Mouse (Mus musculus): ENCODE measurements at regions not wholly inside any gene's neighbourhood (a gene's known extent, or its start where the extent isn't known, plus 50 kb on each side); places are given as distances from the start of the nearest gene placed in this dataset.

DNA sequence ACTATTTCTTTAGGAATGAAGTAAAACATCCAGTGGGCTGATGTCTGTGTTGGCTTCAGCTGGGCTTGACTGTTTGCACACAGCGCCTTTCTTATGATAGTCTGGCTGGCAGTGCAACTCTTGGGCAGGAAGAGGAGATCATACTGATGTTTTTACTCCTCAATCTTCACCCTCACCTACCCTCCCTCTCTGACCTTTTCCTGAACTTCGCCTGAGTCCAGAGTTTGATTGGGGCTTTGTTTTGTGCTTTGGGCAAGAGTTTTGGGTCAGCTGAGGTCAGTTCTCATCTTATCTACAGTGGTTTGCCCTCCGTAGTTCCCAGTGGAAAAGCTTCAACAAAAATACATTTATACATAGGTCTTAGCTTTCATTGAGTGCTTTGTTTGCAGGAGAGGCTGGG lies 118.1 kb upstream of the Dpt start:
- Histone ChIP-seq H3K36me3 (ENCODE audit: control insufficient read depth, insufficient read depth, low read length) (no peaks in the 10 kb centered on the region), H3K79me2 (replicated peaks; ENCODE audit: control insufficient read depth, insufficient read depth, low read length) (no peaks in the 10 kb centered on the region), H3K27ac (no peak overlapping the region), H3K4me3 (no peak overlapping the region), H3K27me3 (ENCODE audit: control insufficient read depth, insufficient read depth, low read length) (no peaks in the 10 kb centered on the region), H3K9ac (ENCODE audit: low read depth, low read length) (no peak overlapping the region), H3K4me1 (ENCODE audit: control insufficient read depth, insufficient read depth, low read length) (peaks cover 2% of the 10 kb centered on the region; the same call in 1 of the 2 replicates)
- intact Hi-C loops (cut with DNase I), result no loop called here
- WGBS, result 29% methylated on average over 3 of the region's 3 CpGs
- DNase-seq, result no peak
- no peak for TF ChIP-seq POLR2A (IDR thresholded peaks at IDR 0.05; ENCODE audit: insufficient read depth, low read depth, low read length)
- TF ChIP-seq EP300 (IDR thresholded peaks at IDR 0.05; ENCODE audit: insufficient read depth, low read depth, low read length), result no peak
- no peak for TF ChIP-seq CTCF (IDR thresholded peaks at IDR 0.05)

DNA sequence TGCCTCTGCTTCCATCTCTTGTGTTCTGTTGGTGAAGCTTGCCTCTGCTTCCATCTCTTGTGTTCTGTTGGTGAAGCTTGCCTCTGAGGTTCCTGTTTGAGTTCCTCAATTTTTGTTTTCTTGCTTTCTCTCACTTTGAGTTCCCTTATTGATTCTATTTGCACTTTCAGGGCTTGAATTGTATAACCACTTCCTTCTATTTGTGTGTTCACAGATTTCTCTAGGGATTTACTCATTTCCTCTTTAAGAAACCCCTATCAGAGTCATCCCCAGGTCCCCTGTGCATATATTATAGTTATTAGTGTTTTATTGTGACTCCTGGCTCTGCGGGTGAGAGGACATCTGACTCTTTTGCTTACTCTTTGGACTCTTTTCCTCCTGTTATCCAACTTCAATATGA lies 144.2 kb upstream of the Dpt start:
- DNase-seq, result no peak
- Histone ChIP-seq H3K79me2 (replicated peaks; ENCODE audit: control insufficient read depth, insufficient read depth, low read length) (no peaks in the 10 kb centered on the region), H3K4me3 (no peak overlapping the region), H3K36me3 (ENCODE audit: control insufficient read depth, insufficient read depth, low read length) (no peaks in the 10 kb centered on the region), H3K9ac (ENCODE audit: low read depth, low read length) (no peak overlapping the region), H3K4me1 (ENCODE audit: control insufficient read depth, insufficient read depth, low read length) (no peaks in the 10 kb centered on the region), H3K27ac (no peak overlapping the region), H3K27me3 (ENCODE audit: control insufficient read depth, insufficient read depth, low read length) (no peaks in the 10 kb centered on the region)
- TF ChIP-seq CTCF (IDR thresholded peaks at IDR 0.05) (no peak), POLR2A (IDR thresholded peaks at IDR 0.05; ENCODE audit: insufficient read depth, low read depth, low read length) (no peak), EP300 (IDR thresholded peaks at IDR 0.05; ENCODE audit: insufficient read depth, low read depth, low read length) (no peak)
- WGBS, result 79% methylated on average over 1 of the region's 1 CpGs
- intact Hi-C loops (cut with DNase I), result no loop called here

DNA sequence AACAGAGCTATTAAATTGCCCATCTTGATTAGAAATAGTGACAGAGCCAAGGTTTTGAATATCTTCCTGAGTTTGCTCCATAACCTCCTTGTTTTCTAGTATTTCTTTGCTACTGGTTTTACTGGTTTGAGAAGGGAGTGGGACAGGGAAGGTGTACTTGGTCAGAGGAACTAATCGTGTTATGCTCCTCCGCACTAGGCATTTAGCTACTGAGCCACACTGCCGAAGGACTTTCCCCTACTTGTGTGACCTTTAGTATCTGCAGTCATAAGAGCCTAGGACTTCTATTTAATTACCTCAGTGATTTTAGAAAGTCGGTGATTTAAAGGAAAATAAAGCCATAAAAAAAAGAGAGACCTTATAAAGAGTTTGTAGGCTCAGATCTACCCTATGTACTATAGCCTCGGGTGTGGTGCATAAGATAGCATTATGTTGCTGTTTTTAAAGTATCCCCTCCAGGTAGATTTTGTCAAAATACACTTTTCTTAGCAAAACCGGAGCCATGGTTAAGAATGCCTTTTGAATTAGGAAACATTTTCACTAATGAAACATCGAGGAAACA lies 158.5 kb upstream of the Dpt start:
- no peak for DNase-seq
- intact Hi-C loops (cut with DNase I), result no loop called here
- Histone ChIP-seq H3K79me2 (replicated peaks; ENCODE audit: control insufficient read depth, insufficient read depth, low read length) (no peaks in the 10 kb centered on the region), H3K27ac (no peak overlapping the region), H3K4me3 (no peak overlapping the region), H3K4me1 (ENCODE audit: control insufficient read depth, insufficient read depth, low read length) (no peaks in the 10 kb centered on the region), H3K27me3 (ENCODE audit: control insufficient read depth, insufficient read depth, low read length) (no peaks in the 10 kb centered on the region), H3K9ac (ENCODE audit: low read depth, low read length) (no peak overlapping the region), H3K36me3 (ENCODE audit: control insufficient read depth, insufficient read depth, low read length) (no peaks in the 10 kb centered on the region)
- TF ChIP-seq POLR2A (IDR thresholded peaks at IDR 0.05; ENCODE audit: insufficient read depth, low read depth, low read length) (no peak), CTCF (IDR thresholded peaks at IDR 0.05) (no peak), EP300 (IDR thresholded peaks at IDR 0.05; ENCODE audit: insufficient read depth, low read depth, low read length) (no peak)
- WGBS, result 84% methylated on average over 7 of the region's 7 CpGs

DNA sequence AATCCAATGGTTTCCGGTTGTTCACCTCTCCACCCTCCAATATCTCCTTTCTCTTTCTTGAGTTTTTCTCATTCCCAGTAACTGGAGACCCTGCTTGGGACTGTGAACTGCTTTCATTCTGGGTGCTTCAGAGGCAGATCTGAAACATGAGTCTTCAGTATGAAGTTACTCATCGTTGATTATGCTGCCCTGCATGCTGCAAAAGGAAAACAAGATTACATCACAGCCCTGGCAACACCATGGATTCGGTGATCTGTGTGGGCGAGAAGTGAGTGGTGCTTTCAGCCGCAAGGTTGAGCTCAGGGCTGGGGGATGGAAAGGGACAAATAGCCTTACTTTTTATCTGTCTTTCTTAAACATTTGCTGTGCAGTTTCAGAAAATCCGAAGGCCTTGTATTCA lies 164.8 kb upstream of the Dpt start:
- Histone ChIP-seq H3K36me3 (ENCODE audit: control insufficient read depth, insufficient read depth, low read length) (no peaks in the 10 kb centered on the region), H3K4me3 (no peak overlapping the region), H3K79me2 (replicated peaks; ENCODE audit: control insufficient read depth, insufficient read depth, low read length) (no peaks in the 10 kb centered on the region), H3K4me1 (ENCODE audit: control insufficient read depth, insufficient read depth, low read length) (no peaks in the 10 kb centered on the region), H3K27ac (no peak overlapping the region), H3K27me3 (ENCODE audit: control insufficient read depth, insufficient read depth, low read length) (no peaks in the 10 kb centered on the region), H3K9ac (ENCODE audit: low read depth, low read length) (no peak overlapping the region)
- peak; percentile 30 to 45 for DNase-seq
- WGBS, result 60% methylated on average over 6 of the region's 6 CpGs
- TF ChIP-seq EP300 (IDR thresholded peaks at IDR 0.05; ENCODE audit: insufficient read depth, low read depth, low read length), result no peak
- no peak for TF ChIP-seq CTCF (IDR thresholded peaks at IDR 0.05)
- no peak for TF ChIP-seq POLR2A (IDR thresholded peaks at IDR 0.05; ENCODE audit: insufficient read depth, low read depth, low read length)
- intact Hi-C loops (cut with DNase I), result no loop called here

DNA sequence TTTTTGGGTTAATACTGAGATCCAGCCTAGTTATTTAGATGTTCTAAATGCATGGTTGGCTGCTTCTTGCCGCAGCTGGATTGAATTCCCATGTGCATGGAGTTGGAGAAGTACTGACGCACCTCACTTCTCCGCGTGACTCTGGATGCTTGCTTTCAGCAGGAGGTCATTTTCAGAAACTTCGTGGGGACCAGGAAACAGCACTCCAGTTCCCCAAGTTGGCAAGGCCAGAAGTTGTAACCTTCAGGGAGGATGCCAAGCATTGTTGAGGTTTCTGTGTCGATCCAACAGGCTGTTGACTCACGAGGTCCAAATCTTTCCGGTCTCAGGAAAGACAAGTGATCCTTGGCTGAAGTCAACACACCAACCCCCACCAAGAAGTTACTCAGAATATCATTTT lies 167.6 kb upstream of the Dpt start:
- Histone ChIP-seq H3K27me3 (ENCODE audit: control insufficient read depth, insufficient read depth, low read length) (no peaks in the 10 kb centered on the region), H3K36me3 (ENCODE audit: control insufficient read depth, insufficient read depth, low read length) (no peaks in the 10 kb centered on the region), H3K9ac (ENCODE audit: low read depth, low read length) (no peak overlapping the region), H3K4me3 (no peak overlapping the region), H3K27ac (no peak overlapping the region), H3K4me1 (ENCODE audit: control insufficient read depth, insufficient read depth, low read length) (no peaks in the 10 kb centered on the region), H3K79me2 (replicated peaks; ENCODE audit: control insufficient read depth, insufficient read depth, low read length) (no peaks in the 10 kb centered on the region)
- 41% methylated on average over 8 of the region's 8 CpGs for WGBS
- peak; percentile 25 to 34 for DNase-seq
- no peak for TF ChIP-seq POLR2A (IDR thresholded peaks at IDR 0.05; ENCODE audit: insufficient read depth, low read depth, low read length)
- no peak for TF ChIP-seq EP300 (IDR thresholded peaks at IDR 0.05; ENCODE audit: insufficient read depth, low read depth, low read length)
- no peak for TF ChIP-seq CTCF (IDR thresholded peaks at IDR 0.05)
- intact Hi-C loops (cut with DNase I), result no loop called here

DNA sequence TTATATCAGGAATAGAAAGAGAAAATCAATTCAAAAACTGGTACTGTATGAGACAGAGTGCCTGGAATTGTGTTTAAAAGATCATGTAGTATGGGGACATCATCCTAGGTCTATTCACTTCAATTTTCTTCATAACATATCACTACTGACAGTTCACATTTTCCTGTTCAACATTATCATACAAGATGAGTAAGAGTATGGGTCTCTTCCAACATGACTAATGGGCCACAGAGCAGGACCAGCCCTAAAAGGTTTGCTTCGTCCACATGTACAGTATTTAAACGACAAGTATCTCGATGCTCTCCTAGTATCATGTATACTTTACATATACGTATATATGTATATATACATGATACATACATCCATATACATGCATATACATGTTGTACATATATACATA lies 164.8 kb upstream of the Atp1b1 start:
- intact Hi-C loops (cut with DNase I), result no loop called here
- no peak overlapping the region for H3K27ac ChIP-seq
- H3K79me2 ChIP-seq (replicated peaks; ENCODE audit: control insufficient read depth, insufficient read depth, low read length), result no peaks in the 10 kb centered on the region
- DNase-seq, result no peak
- H3K4me3 ChIP-seq, result no peak overlapping the region
- TF ChIP-seq CTCF (IDR thresholded peaks at IDR 0.05) (no peak), EP300 (IDR thresholded peaks at IDR 0.05; ENCODE audit: insufficient read depth, low read depth, low read length) (no peak), POLR2A (IDR thresholded peaks at IDR 0.05; ENCODE audit: insufficient read depth, low read depth, low read length) (no peak)
- no peak overlapping the region for H3K9ac ChIP-seq (ENCODE audit: low read depth, low read length)
- H3K27me3 ChIP-seq (ENCODE audit: control insufficient read depth, insufficient read depth, low read length), result no peaks in the 10 kb centered on the region
- 88% methylated on average over 4 of the region's 4 CpGs for WGBS
- no peaks in the 10 kb centered on the region for H3K4me1 ChIP-seq (ENCODE audit: control insufficient read depth, insufficient read depth, low read length)
- no peaks in the 10 kb centered on the region for H3K36me3 ChIP-seq (ENCODE audit: control insufficient read depth, insufficient read depth, low read length)

All from heart, adult 2 months (tissue).